11 mouse cellular contexts compared by ENCODE assay signal in the genomic region with DNA sequence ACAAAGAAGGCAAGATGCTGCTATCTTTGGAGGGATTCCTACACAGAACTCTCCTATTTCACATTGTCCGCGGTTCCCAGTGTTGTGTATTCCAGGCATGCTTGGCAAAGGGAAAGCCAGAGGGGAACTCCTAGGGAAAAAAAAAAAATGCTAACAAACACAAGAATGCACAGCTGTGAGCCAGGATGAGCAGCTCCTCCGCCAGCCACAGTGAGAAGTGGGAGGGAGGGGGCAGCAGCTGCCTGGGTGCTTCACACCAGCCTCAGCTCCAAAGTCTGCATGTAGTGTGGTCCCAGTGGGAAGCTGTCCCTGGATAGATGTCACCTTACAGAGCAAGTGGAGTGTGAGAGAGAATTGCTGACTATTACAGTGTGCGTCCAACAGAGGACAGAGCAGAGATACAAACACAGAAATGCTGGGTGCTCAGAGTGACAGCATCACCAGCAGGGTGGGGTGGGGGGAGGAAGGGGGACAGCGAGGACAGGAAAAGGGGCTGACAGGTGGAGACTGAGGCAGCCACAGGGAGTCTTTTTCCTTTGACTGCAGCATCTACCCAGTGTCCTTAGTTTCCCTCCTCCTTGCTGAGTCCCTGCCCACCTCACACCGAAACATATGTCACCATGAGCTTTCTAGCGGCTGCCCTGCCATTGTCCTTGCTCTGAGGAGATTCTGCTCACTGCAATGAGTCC. TPM values are rescaled to one million over a fixed set of nuclear protein-coding genes. Genes with fewer than 3 reads are reported as not detected.
DNase-seq lines count a peak whose midpoint lies in the region; ATAC-seq and TF ChIP-seq lines count a peak whose summit lies in the region.
"Had no signal": no experiment of that assay in that cellular context is flagged by ENCODE, and none has a peak within 500 bp of the region (broad histone marks: within the 10 kb centered on the region; RNA-seq: fewer than 3 reads in every experiment).

No protein-coding gene starts in this region.

- no peak overlapping the region for H3K27ac ChIP-seq in hindbrain, postnatal 0 days

- peak; percentile 35 for DNase-seq in left cerebral cortex, adult 11 months (ENCODE audit: low spot score)
- no peak for DNase-seq in left cerebral cortex, postnatal 4 days
- peak; percentile 18 for DNase-seq in embryo, embryonic 10.5 days (ENCODE audit: low spot score)
- no peak for DNase-seq in hindbrain, postnatal 0 days (ENCODE audit: low spot score)
- peak; percentile 60 to 66 for DNase-seq in right cerebral cortex, adult 2 months (ENCODE audit: low spot score in 2 of 2)
- no peak for DNase-seq in cerebellum, adult 9-11 months
- DNase-seq in cerebellum, adult 18-20 months = no peak
- DNase-seq: cerebellum, adult 11 months; heart, adult 18-20 months had no signal

- H3K36me3 ChIP-seq in hindbrain, postnatal 0 days (ENCODE audit: insufficient read depth, low read length) = no peaks in the 10 kb centered on the region

- H3K9me3 ChIP-seq in hindbrain, postnatal 0 days (ENCODE audit: low read length) = no peaks in the 10 kb centered on the region

- H3K4me2 ChIP-seq in hindbrain, postnatal 0 days (ENCODE audit: low read depth, low read length) = no peak overlapping the region

- no peaks in the 10 kb centered on the region for H3K27me3 ChIP-seq in hindbrain, postnatal 0 days (ENCODE audit: insufficient read depth, low read length)

- H3K9ac ChIP-seq in hindbrain, postnatal 0 days (replicated peaks; ENCODE audit: low read length) = 0 out of 2 replicates have a peak overlapping the region, but pooled peaks have one; percentile 4

- intact Hi-C loops in left cerebral cortex, postnatal 4 days (cut with DNase I) = no loop called here

- ATAC-seq in hindbrain, postnatal 0 days = peak; percentile 41; the same call in 1 of the 2 replicates
- ATAC-seq in megakaryocyte, adult 5-6 weeks (ENCODE audit: poor library complexity, severe bottlenecking) = no peak

- H3K4me3 ChIP-seq in hindbrain, postnatal 0 days (ENCODE audit: low read length) = no peak overlapping the region

- 18% methylated on average over 7 of the region's 7 CpGs for WGBS in hindbrain, postnatal 0 days

- peaks cover 5% of the 10 kb centered on the region; the same call in 1 of the 2 replicates for H3K4me1 ChIP-seq in hindbrain, postnatal 0 days (ENCODE audit: insufficient read depth, low read length)

- 0 out of 2 replicates have a peak, but pooled peaks have one; percentile 9 for TF ChIP-seq CTCF in hindbrain, postnatal 0 days (IDR thresholded peaks at IDR 0.05; ENCODE audit: low read depth)

RNA-seq across cellular contexts. Expression of gene Lingo4, which starts 6.2 kb away (rescaled TPM):
- 1 to 10 TPM; 1.5 to 1.7 TPM for total RNA-seq in left cerebral cortex, postnatal 4 days (2021)
- total RNA-seq in hindbrain, postnatal 0 days (2014; rRNA removed) = 3.7 and 3.9 TPM in 2 replicates
- polyA plus RNA-seq in hindbrain, postnatal 0 days (2015; fragmentation: Nextera tagmentation; extraction: Ambion mirVana) = 2.1 and 2.5 TPM in 2 replicates
- not detected in 2 replicates for total RNA-seq in megakaryocyte, adult 5-6 weeks (2015)
- total RNA-seq in megakaryocyte, adult 5-6 weeks (2017) = not detected in 2 replicates

RNA-seq across cellular contexts. Expression of gene Tdrkh, which starts 8.6 kb away (rescaled TPM):
- 10 to 100 TPM; 46.8 to 51.0 TPM for total RNA-seq in left cerebral cortex, postnatal 4 days (2021)
- total RNA-seq in hindbrain, postnatal 0 days (2014; rRNA removed) = 11.8 and 13.7 TPM in 2 replicates
- polyA plus RNA-seq in hindbrain, postnatal 0 days (2015; fragmentation: Nextera tagmentation; extraction: Ambion mirVana) = 46.8 and 48.6 TPM in 2 replicates
- total RNA-seq in megakaryocyte, adult 5-6 weeks (2015) = 2.2 and 4.8 TPM in 2 replicates
- 1.1 and 4.3 TPM in 2 replicates for total RNA-seq in megakaryocyte, adult 5-6 weeks (2017)

RNA-seq across cellular contexts. Expression of gene Rorc, which starts 31.9 kb away (rescaled TPM):
- under 1 TPM in 1 of 2 experiments, not detected in 1; 0.16 TPM for total RNA-seq in left cerebral cortex, postnatal 4 days (2021)
- total RNA-seq in hindbrain, postnatal 0 days (2014; rRNA removed) = 1.5 TPM in 2 replicates
- polyA plus RNA-seq in hindbrain, postnatal 0 days (2015; fragmentation: Nextera tagmentation; extraction: Ambion mirVana) = 0.45 and 0.79 TPM in 2 replicates
- total RNA-seq in megakaryocyte, adult 5-6 weeks (2015) = 0.16 and 0.55 TPM in 2 replicates
- 0.18 and 0.45 TPM in 2 replicates for total RNA-seq in megakaryocyte, adult 5-6 weeks (2017)
- total RNA-seq: megakaryocyte-erythroid progenitor cell, adult 5-6 weeks had no signal

RNA-seq across cellular contexts. Expression of gene Mrpl9, which starts 38.6 kb away (rescaled TPM):
- total RNA-seq in left cerebral cortex, postnatal 4 days (2021) = 10 to 100 TPM; 39.2 to 39.9 TPM
- 45.8 and 49.2 TPM in 2 replicates for total RNA-seq in hindbrain, postnatal 0 days (2014; rRNA removed)
- 61.7 and 63.8 TPM in 2 replicates for polyA plus RNA-seq in hindbrain, postnatal 0 days (2015; fragmentation: Nextera tagmentation; extraction: Ambion mirVana)
- total RNA-seq in megakaryocyte, adult 5-6 weeks (2015) = 30.7 and 34.2 TPM in 2 replicates
- 41.8 and 44.3 TPM in 2 replicates for total RNA-seq in megakaryocyte, adult 5-6 weeks (2017)

RNA-seq across cellular contexts. Expression of gene Oaz3, which starts 39.2 kb away (rescaled TPM):
- not detected for total RNA-seq in left cerebral cortex, postnatal 4 days (2021)
- not detected in 2 replicates for total RNA-seq in hindbrain, postnatal 0 days (2014; rRNA removed)
- polyA plus RNA-seq in hindbrain, postnatal 0 days (2015; fragmentation: Nextera tagmentation; extraction: Ambion mirVana) = 0.60 and 1.2 TPM in 2 replicates
- not detected in 2 replicates for total RNA-seq in megakaryocyte, adult 5-6 weeks (2015)
- not detected in 2 replicates for total RNA-seq in megakaryocyte, adult 5-6 weeks (2017)
- total RNA-seq: heart, adult 18-20 months; megakaryocyte-erythroid progenitor cell, adult 5-6 weeks had no signal

Comparison
In these comparisons a context has a peak if more than half of its experiments do, and no peak if none do; other contexts are left out.
1. DNase-seq: peak in left cerebral cortex, adult 11 months (single experiment), embryo, embryonic 10.5 days (single experiment) and right cerebral cortex, adult 2 months (2 of 2); none in left cerebral cortex, postnatal 4 days (single experiment), hindbrain, postnatal 0 days (single experiment), cerebellum, adult 9-11 months (single experiment) and cerebellum, adult 18-20 months (0 of 2).